Mouse (Mus musculus) C2C12 (cell line): ENCODE measurements at regions not wholly inside any gene's neighbourhood (a gene's known extent, or its start where the extent isn't known, plus 50 kb on each side); places are given as distances from the start of the nearest gene placed in this dataset.

Experiments
- CEBPB ChIP-seq: IDR thresholded peaks from one replicate; pipeline ENCODE4 v1.6.1; 2011; ENCODE audit warnings: low read depth, mild to moderate bottlenecking, control low read depth, moderate library complexity
- CTCF ChIP-seq: IDR thresholded peaks from one replicate; pipeline ENCODE4 v1.5.1; 2011; ENCODE audit not compliant: control insufficient read depth, insufficient read depth, insufficient read length
- FOSL1 ChIP-seq: IDR thresholded peaks from one replicate; pipeline ENCODE4 v1.8.0; 2011; ENCODE audit warnings: mild to moderate bottlenecking, low read length; ENCODE audit not compliant: poor library complexity, insufficient read depth, severe bottlenecking
- MAX ChIP-seq: IDR thresholded peaks from one replicate; pipeline ENCODE4 v1.6.1; 2011; ENCODE audit warnings: mild to moderate bottlenecking, control low read depth
- USF1 ChIP-seq: IDR thresholded peaks from one replicate; pipeline ENCODE4 v1.6.1; 2011; ENCODE audit warnings: low read depth, mild to moderate bottlenecking, control low read depth, moderate library complexity

DNA sequence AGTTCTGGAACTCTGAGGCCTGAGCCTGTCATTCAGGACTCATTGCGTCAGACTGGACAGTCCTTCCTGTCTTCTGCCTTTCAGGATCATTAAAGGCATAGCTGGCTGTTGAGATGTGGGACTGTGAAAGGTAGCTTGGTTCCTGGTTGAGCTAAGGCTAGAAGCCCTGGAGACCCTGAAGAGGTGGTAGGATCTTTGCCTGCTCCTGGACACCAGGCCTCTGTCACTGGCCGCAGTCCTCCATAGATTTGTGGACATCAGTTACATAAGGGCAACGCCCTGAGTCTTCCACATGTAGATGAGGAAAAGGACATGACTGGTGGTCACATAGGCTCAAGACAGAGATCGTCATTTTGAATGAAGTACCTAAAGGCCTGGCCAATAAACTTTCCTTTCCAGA lies 127.9 kb downstream of the Opa1 start:
- TF ChIP-seq MAX (no peak), CTCF (no peak), FOSL1 (no peak), USF1 (no peak), CEBPB (no peak)
